Mouse (Mus musculus) erythroblast, embryonic 14.5 days (primary cell): ENCODE data around the gene Bzw2.

ENCODE experiments used
- GATA1 ChIP-seq: IDR thresholded peaks from 2 replicates; pipeline ENCODE4 v1.6.1; 2012; ENCODE audit warnings: low read length, inconsistent platforms, mixed read lengths
- TAL1 ChIP-seq: IDR thresholded peaks from 3 replicates; pipeline ENCODE4 v1.6.1; 2012; ENCODE audit warnings: low read length, inconsistent platforms, mixed read lengths

GRCm38 (mm10) chr12:36157304-36157637, 609 bp downstream of the Bzw2 start:
- TF ChIP-seq TAL1, result no peak
- TF ChIP-seq GATA1, result no peak
